Mouse (Mus musculus) gastrocnemius, postnatal 36 days (tissue): ENCODE data around the gene Aldh3b3. TPM values are rescaled to one million over a fixed set of nuclear protein-coding genes. Genes with fewer than 3 reads are reported as not detected.
A peak's percentile ranks its signal among the peaks of the same experiment; 100 is the strongest.
"Not testable (repeated sequence)": the region's sequence is repeated elsewhere in the genome, so short reads cannot be mapped to it uniquely, and the experiment has no call there.

Experiments used
- DNase-seq, 2 experiments: peaks; one replicate each; pipeline ENCODE4 v3.0.0; 2022
- intact Hi-C: fragments of 180-260 bp; cut with DNase I; formaldehyde crosslinking; loops from one replicate; pipeline ENCODE4 v1.15.1; 2025
- total RNA-seq, 2 experiments: library from RNA; stranded (reverse); gene quantifications; 2 replicates each; pipeline ENCODE4 v1.2.3; 2021

Aldh3b3 gene
- total RNA-seq, 2 experiments from 2014 or later, result not detected

DNA sequence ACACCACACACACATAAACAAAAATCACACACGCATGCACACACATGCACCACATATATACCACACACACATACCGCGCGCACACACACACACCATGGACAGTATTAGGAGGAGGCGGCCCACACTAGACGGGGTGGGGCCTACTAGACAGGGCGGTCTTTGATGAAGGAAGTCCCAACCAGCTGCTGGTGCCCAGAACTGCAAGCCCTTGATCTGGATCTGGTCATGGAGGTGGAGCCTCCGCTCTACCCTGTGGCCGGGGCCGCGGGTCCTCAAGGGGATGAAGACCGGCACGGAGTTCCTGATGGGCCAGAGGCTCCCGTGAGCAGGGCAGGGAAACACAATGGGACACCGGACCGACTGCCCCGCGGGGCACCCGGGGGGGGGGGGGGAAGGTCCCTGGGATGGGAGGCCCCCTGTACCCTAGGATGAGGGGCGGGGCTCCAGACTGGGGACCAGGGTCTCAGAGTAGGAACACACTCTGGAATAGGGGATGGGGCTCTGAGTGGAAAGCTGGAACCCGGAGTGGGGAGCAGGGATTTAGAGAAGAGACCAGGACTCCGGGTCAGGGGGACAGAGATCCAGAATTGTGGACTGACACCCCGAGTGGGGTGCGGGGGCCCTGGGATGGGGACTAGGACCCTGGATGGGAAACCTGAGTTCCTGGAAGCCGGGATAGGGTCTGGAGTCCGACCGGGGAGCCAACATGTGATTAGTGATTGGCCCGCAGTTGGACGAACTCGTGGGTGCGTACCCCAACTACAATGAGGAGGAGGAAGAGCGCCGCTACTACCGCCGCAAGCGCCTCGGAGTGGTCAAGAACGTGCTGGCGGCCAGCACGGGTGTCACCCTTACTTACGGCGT, 23.2 kb upstream of the Aldh3b3 start, which contains the start of gene Unc93b1:
Gene Unc93b1, plus strand, starts transcription at position 155 of the 864 bp plus-strand sequence.
- intact Hi-C loops, result no loop called here
- peak; percentile 63 to 68 for DNase-seq

GRCm38 (mm10) chr19:3935896-3936850, 22.3 kb upstream of the Aldh3b3 start:
- intact Hi-C loops, result no loop called here
- peak; percentile 58 to 64 for DNase-seq

DNA sequence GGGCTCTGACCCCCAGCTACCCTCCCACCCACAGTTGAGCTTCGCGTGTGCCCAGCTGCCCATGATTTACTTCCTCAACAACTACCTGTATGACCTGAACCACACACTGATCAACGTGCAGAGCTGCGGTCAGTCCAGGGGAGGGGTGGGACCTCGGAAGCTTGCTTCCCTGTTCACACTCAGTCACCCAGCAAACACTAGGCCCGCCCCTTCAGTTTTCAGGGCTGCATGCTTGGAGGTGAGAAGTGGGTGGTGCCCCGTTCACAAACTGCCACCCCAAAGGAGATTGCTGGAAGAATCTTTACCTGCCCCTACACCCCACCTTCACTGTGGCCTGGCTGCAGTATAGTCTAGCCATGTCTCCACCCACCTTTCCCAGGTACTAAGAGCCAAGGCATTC, 16.1 kb upstream of the Aldh3b3 start:
- intact Hi-C loops, result no loop called here
- no peak for DNase-seq

DNA sequence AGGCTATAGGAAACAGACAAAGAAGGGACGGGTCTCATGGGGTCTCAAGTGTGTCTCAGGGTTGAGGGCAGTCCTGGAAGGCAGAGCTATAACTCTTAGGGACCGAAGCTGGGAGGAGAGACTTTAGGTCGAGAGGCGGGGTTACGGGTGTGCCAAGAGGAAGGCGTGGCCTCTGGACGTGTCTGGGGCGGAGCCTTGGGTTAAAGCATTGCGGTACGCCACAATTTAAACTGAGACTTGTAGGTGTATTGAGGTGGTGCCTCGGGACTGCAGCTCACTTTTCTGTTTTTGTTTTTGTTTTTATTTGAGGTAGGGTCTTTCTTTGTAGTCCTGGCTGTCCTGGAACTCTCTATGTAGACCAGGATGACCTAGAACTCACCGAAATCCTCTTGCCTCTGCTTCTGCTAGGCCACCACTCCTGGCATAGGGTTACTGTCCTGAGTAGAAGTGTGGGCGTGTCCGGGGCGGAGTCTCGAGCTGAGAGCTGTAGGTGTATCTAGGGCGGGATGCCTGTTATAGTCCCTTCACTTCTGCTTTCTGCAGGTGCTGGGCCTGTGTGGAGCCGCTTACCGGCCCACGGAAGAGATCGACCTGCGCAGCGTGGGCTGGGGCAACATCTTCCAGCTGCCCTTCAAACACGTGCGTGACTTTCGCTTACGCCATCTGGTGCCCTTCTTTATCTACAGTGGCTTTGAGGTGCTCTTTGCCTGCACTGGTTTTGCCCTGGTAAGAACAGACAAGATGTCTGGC, 15.3 kb upstream of the Aldh3b3 start:
- intact Hi-C loops, result no loop called here
- no peak for DNase-seq

- intact Hi-C loops, result loop anchor here (5.0 kb wide), 1 partner anchor 36 kb away; no protein-coding TSS in a partner anchor
- DNase-seq, result no peak
Observed at GRCm38 (mm10) chr19:3945872-3946564, 12.4 kb upstream of the Aldh3b3 start.

DNA sequence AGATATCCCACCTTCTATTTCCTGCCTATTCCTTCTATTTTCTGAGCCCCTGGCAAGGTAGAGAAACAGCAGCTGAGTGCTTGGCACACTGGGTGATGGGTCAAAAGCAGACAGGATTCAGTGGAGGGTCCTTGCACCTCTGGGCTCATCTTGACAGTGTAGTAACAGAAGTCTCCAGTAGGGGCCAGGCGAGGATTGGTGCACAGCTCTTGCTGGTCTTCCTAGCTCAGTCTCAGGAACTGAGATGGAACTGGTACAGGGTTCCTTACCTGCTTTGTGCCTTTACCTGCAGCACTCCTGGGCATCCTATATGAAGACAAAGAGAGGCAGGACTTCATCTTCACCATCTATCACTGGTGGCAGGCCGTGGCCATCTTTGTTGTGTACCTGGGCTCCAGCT, 11.7 kb upstream of the Aldh3b3 start:
- peak; percentile 27 to 61 for DNase-seq
- intact Hi-C loops, result loop anchor here (1.0 to 5.0 kb wide), 2 partner anchors 36 to 67 kb away; no protein-coding TSS in a partner anchor

GRCm38 (mm10) chr19:3947813-3948212, 10.6 kb upstream of the Aldh3b3 start:
- no peak for DNase-seq
- intact Hi-C loops, result loop anchor here (1.0 to 5.0 kb wide), 2 partner anchors 34 to 65 kb away; no protein-coding TSS in a partner anchor

GRCm38 (mm10) chr19:3948546-3948945, 9.9 kb upstream of the Aldh3b3 start:
- no peak for DNase-seq
- intact Hi-C loops, result loop anchor here (5.0 kb wide), 1 partner anchor 34 kb away; no protein-coding TSS in a partner anchor

DNA sequence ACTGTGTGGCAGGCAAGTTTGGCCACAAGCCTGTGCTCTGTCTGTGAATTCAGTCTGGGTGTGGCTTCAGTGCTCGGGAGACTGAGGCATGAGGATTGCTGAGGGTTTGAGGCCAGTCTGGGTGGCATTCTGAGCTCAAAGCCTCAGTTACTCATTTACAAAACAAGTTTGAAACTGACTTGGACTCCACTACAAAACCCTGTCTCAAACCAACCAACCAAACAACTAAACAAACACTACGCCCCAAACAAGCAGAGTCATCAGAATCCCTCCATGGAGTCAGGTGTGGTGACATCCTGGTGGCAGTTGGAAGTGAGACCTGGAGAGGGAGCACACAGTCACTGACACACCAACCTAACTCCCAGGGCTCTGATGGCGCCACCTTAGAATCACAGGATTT, 8.1 kb upstream of the Aldh3b3 start:
- no peak for DNase-seq
- intact Hi-C loops, result no loop called here

- no peak for DNase-seq
- intact Hi-C loops, result no loop called here
Observed at GRCm38 (mm10) chr19:3951461-3951860, 7.0 kb upstream of the Aldh3b3 start.

- no peak for DNase-seq
- intact Hi-C loops, result no loop called here
Observed at GRCm38 (mm10) chr19:3952099-3952498, 6.3 kb upstream of the Aldh3b3 start.

- DNase-seq, result no peak
- intact Hi-C loops, result no loop called here
Observed at GRCm38 (mm10) chr19:3955033-3955432, 3.4 kb upstream of the Aldh3b3 start.

- intact Hi-C loops, result no loop called here
Observed at GRCm38 (mm10) chr19:3955804-3956203, 2.6 kb upstream of the Aldh3b3 start.

DNA sequence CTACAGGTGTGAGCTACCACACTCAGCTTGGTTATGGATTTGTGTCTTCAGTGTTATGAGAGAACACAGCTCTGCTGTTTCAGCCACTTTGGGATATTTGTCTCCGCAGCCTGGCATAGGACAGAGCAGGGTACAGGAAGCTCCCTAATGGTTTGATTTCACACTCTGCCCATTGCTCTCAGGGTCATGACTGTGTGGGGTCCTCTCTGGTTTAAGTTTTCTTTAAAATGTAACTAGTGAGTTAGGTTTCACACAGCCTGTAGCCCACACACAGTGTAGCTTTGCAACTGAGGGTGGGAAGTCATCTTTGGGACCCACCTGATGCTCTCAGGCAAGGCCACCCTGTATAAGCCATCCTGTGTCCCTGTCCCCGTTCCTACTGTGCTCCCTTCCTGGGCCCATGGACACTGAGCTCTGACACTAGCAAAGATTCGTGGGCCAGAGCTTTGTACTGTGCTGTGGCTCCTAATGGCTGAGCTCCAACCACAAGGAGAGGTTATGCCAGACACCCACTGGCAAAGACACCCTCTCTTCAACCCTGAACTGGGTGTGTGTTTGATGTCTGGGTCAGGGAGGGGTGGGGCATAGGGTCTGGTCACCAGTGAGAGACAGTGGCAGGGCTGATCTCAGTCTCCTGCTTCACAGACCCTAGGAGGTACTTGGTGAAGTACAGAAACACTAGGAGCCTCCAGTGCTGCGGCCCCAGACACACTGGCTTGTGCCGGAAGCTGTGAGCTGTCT, 979 bp upstream of the Aldh3b3 start:
- not testable (repeated sequence) for DNase-seq

More at GRCm38 (mm10) chr19:3955804-3956203, 2.6 kb upstream of the Aldh3b3 start:
- no peak for DNase-seq

DNA sequence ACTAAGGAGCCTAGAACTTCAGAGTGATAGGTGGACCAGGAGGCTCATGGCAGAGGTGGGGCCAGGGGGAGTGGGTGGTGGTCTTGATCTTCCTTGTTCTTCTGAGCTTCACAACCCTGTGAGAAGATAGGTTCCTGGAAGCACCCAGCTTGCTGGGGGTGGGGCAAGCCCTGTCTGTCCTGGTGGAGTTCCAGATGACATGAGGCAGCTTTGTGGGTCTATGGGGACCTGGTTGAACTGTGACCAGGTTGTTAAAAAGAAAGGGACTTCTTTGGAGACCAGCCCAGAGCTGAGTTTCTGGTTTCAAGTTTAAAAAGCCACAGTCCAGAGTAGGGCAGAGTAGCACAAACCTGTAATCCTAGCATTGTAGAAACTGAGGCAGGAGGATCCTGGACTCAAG, 585 bp downstream of the Aldh3b3 start:
- no peak for DNase-seq
- intact Hi-C loops, result no loop called here

More for the DNA sequence above, 979 bp upstream of the Aldh3b3 start:
- intact Hi-C loops, result not testable (repeated sequence)

GRCm38 (mm10) chr19:3960211-3960610, 1.8 kb downstream of the Aldh3b3 start:
- no peak for DNase-seq
- intact Hi-C loops, result no loop called here

DNA sequence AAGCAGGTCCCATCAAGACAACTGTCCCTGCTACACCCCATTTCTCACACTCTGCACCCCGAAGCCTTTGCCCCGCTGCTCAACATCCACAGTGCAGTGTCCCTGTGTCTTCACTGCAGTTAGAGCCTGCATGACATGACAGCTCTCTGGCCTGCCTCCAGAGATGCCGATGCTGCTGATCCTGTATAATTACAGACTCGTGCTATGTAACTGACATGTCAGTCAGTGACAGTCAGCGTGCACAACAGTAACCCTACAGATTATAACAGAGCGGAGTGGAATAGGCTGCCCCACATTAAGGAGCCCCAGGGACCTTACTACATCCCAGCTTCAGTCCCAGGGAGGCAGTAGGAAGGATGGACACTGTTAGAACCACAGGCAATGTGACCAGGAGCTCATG, 3.4 kb downstream of the Aldh3b3 start:
- DNase-seq, result not testable (repeated sequence)

DNA sequence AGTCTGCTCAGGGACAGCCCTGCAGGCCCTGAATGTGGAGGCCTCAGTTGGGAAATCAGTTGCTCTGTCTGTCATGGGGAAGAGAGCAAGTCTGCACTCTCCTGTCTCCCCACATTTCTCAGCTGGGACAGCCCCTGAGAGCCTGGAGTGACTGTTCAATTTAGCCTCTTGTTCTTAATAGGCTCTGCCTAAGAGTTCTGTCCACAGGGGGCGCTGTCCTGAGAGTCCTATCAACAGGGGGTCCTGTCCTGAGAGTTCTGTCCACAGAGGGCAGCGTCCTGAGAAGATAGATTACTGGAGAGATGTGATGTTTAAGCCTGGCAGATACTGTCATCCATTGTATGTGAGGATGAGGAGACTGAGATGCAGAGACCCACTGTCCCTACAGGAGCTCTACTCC, 4.0 kb downstream of the Aldh3b3 start:
- intact Hi-C loops, result no loop called here
- no peak for DNase-seq

More for the DNA sequence above, 3.4 kb downstream of the Aldh3b3 start:
- intact Hi-C loops, result not testable (repeated sequence)

GRCm38 (mm10) chr19:3964030-3964429, 5.6 kb downstream of the Aldh3b3 start:
- intact Hi-C loops, result no loop called here

More at GRCm38 (mm10) chr19:3964030-3964429, 5.6 kb downstream of the Aldh3b3 start:
- no peak for DNase-seq
